Mouse (Mus musculus): Measurements from ENCODE around the gene Gap43.
"Not testable (repeated sequence)": the region's sequence is repeated elsewhere in the genome, so short reads cannot be mapped to it uniquely, and the experiment has no call there.

Gene Gap43

GRCm38 (mm10) chr16:42294481-42294880 lies 46.0 kb downstream of the Gap43 start:
- peak; percentile 85 for ATAC-seq (ENCODE audit: low TSS enrichment)

GRCm38 (mm10) chr16:42294056-42294455 lies 46.4 kb downstream of the Gap43 start:
- no peak for ATAC-seq (ENCODE audit: low TSS enrichment)

- ATAC-seq (ENCODE audit: low TSS enrichment) = no peak
Observed at GRCm38 (mm10) chr16:42291572-42291971, 48.9 kb downstream of the Gap43 start.

- ATAC-seq (ENCODE audit: low TSS enrichment) = no peak
Observed at GRCm38 (mm10) chr16:42284005-42284404, 56.4 kb downstream of the Gap43 start.

- ATAC-seq (ENCODE audit: low TSS enrichment) = no peak
Observed at GRCm38 (mm10) chr16:42277713-42278112, 62.7 kb downstream of the Gap43 start.

GRCm38 (mm10) chr16:42277268-42277667 lies 63.2 kb downstream of the Gap43 start:
- no peak for ATAC-seq (ENCODE audit: low TSS enrichment)

- ATAC-seq (ENCODE audit: low TSS enrichment) = peak; percentile 93
Observed at GRCm38 (mm10) chr16:42276216-42277141, 64.0 kb downstream of the Gap43 start.

- no peak; the same call in 1 of the 2 replicates for ATAC-seq (ENCODE audit: low TSS enrichment)
Observed at GRCm38 (mm10) chr16:42275518-42276215, 64.8 kb downstream of the Gap43 start.

GRCm38 (mm10) chr16:42271213-42271612 lies 69.2 kb downstream of the Gap43 start:
- peak; percentile 79 for ATAC-seq (ENCODE audit: low TSS enrichment)

- ATAC-seq (ENCODE audit: low TSS enrichment) = 0 out of 2 replicates have a peak, but pooled peaks have one; percentile 16
Observed at GRCm38 (mm10) chr16:42269587-42269967, 70.9 kb downstream of the Gap43 start.

- peak; percentile 86 for ATAC-seq (ENCODE audit: low TSS enrichment)
Observed at GRCm38 (mm10) chr16:42268843-42269586, 71.4 kb downstream of the Gap43 start.

GRCm38 (mm10) chr16:42265185-42265584 lies 75.3 kb downstream of the Gap43 start:
- ATAC-seq (ENCODE audit: low TSS enrichment) = no peak

- ATAC-seq (ENCODE audit: low TSS enrichment) = no peak
Observed at GRCm38 (mm10) chr16:42262935-42263542, 77.4 kb downstream of the Gap43 start.

- peak; percentile 93 for ATAC-seq (ENCODE audit: low TSS enrichment)
Observed at GRCm38 (mm10) chr16:42255693-42256092, 84.8 kb downstream of the Gap43 start.

GRCm38 (mm10) chr16:42255222-42255621 lies 85.2 kb downstream of the Gap43 start:
- ATAC-seq (ENCODE audit: low TSS enrichment) = peak; percentile 44; the same call in 1 of the 2 replicates

- no peak for ATAC-seq (ENCODE audit: low TSS enrichment)
Observed at GRCm38 (mm10) chr16:42252252-42252651, 88.2 kb downstream of the Gap43 start.

GRCm38 (mm10) chr16:42244121-42244520 lies 96.3 kb downstream of the Gap43 start:
- ATAC-seq (ENCODE audit: low TSS enrichment) = not testable (repeated sequence)

GRCm38 (mm10) chr16:42231306-42231705 lies 109.1 kb downstream of the Gap43 start:
- ATAC-seq (ENCODE audit: low TSS enrichment) = no peak

Measured in frontal cortex, adult (tissue).